Mouse (Mus musculus) CD4-positive helper T cell, adult 2 months (primary cell): Measurements from ENCODE around the gene Sin3b.
"Not testable (repeated sequence)": the region's sequence is repeated elsewhere in the genome, so short reads cannot be mapped to it uniquely, and the experiment has no call there.

ENCODE experiments used
- DNase-seq: peaks from one replicate; pipeline ENCODE4 v3.0.0-alpha.2; 2012; ENCODE audit warnings: low read depth, missing footprints, low spot score

Sin3b gene

DNA sequence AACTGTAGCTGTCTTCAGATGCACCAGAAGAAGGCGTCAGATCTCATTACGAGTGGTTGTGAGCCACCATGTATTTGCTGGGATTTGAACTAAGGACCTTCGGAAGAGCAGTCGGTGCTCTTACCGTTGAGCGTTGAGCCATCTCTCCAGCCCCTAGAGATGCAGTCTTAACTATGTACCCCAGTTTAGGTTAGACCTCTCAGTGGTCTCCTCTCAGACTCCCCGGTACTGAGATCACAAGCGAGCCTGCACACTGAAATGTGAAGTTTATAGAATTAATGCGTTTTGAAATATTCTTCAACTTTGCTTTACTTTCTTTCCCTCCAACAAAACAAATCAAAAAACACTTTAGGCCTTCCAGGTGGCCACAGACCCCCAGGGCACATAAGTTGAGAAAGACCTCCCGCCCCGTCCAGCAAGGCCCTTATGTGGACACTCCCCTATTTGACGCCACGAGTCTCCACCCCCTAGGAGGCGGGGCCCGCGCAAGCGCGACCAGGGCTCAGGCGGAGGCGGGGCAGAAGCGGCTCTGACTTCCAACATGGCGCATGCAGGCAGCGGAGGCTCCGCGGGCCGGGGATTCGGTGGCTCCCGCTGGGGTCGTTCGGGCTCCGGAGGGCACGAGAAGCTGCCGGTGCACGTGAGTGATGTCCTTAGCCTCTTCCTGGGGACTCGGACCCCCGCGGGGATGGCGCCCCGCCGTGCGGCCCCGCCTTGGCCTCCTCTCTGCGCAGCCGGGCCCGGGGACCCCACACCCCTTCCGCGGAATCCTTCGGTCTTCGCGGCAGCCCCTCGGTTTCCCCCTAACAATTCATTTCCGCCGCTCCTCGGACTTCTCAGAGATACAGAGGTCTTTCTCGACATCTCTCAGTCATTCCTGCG lies at the start of gene Sin3b:
Gene Sin3b (plus strand): TSS at position 517 of the 882 bp plus-strand sequence.
- DNase-seq = peak; percentile 92

GRCm38 (mm10) chr8:72674184-72674583 lies 48.9 kb upstream of the Sin3b start:
- DNase-seq = no peak

DNA sequence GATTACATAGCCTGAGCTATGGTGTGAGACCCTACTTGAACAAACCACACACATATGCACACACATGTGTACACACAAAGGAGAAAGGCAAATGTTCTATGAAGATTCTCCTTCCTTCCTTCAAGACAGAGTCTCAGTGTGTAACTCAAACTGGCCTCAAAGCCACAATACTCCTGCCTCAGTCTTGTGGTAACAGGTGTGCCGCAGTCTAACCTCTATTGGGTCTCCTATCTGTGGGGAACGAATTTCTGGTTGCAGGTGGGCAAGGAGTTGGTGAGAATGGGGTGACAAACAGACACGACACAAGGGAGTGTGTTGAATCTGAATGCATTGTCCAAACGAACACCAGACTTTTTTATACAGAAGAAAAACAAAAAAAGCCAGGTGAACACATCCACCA lies 46.6 kb upstream of the Sin3b start:
- no peak for DNase-seq

DNA sequence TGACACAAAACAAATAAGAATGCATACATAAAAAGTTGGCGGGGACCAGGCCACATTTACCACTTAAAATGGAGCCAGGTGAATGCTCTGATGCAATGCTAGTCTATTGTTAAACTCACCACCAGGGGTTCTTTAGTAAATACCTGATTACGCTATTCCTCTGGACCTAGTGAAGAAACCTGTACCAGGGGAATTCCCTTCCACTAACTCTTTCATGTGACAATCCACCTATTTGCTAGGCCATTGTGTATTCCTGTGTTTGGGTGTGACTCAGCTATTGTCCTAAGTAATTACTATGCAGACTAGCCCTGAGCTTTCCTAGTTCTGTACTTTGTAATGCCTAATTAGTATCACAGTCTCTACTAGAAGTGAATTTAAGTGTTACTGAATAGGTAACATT lies 46.2 kb upstream of the Sin3b start:
- not testable (repeated sequence) for DNase-seq

DNA sequence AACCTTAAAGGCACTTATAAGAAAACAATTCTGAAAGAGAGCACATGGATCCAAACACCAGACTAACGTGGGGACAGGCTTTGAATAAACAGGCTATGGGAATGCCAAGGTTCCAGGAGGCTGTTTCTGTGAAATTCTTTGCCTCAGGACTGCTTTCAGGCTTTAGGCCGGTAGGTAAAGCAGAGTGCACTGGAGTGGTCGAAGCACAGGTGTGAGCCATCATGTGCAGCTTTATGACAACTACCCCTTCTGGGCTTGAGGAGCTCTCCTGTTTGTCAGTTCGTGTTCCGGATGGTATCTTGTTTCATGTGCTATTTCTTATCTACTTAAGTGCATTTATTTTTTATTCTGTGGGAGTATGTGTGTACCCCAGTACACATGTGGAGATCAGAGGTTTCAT lies 45.8 kb upstream of the Sin3b start:
- no peak for DNase-seq

- DNase-seq = peak; percentile 44
Measured at GRCm38 (mm10) chr8:72680133-72680532, 43.0 kb upstream of the Sin3b start.

DNA sequence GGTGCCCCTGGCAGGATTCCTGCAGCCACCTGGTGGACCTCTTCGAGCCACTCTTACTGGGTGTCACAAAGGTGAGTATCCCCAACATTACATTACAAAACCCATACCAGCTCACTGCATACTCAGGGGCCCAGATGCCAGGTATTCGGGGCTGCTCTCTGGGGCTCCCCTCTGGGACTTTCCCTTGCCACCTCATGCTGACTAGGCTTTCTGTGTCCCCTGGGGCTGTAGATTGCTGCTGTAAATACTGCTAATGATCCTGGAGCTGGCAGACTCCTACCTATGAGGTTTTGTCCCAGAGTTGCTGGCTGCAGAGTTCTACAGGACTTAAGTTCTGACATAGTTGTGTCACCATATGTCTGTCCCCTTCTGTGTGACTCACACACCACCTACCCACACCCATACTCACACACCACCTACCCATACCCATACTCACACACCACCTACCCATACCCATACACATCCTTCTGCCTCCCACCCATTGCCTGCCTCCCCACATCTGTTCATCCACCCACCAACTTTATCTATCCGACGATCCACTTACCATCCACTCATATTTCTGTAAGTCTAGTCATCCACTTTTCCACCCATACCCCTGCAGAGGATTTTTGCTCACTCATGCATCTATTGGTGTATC lies 40.9 kb upstream of the Sin3b start:
- no peak for DNase-seq

DNA sequence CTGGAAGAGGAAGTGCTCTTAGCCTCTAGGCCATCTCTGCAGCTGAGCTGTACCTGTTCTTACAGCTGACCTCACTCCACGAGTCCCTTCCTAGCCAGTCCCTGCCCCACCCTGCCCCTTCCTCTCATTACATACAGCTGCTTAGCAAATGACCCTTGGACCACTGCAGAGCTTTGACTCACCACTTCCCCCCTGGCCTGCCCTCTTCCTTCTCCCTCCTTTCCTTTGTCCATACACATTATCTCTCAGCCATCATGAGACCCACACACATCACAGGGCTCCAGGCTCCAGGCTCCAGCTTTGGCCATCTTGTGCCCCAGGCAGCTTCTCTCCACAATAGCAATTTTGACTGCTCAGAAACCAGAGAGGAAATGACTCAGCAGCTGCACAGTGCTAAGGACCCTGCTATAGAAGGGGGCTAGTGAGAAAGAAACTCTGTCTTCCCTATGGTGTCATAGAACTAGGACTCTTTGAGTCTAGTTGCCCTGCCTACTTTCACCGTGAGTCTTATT lies 40.0 kb upstream of the Sin3b start:
- no peak for DNase-seq

GRCm38 (mm10) chr8:72683572-72684099 lies 39.4 kb upstream of the Sin3b start:
- DNase-seq = not testable (repeated sequence)

DNA sequence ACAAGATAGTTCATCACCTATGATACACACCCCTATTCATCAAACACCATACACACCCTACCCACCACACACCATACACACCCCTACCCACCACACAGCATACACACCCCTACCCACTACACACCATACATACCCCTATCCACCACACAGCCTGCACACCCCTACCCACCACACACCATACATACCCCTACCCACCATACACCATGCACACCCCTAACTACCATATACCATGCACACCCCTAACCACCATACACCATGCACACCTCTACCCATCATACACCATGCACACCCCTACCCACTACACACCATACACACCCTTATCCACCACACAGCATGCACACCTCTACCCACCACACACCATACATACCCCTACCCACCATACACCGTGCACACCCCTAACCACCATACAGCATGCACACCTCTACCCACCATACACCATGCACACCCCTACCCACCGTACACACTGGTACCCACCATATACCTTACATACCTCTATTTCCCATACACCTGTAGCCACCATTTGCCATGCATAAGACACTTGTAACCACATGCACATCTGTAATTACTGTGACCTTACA lies 24.6 kb upstream of the Sin3b start:
- no peak for DNase-seq

DNA sequence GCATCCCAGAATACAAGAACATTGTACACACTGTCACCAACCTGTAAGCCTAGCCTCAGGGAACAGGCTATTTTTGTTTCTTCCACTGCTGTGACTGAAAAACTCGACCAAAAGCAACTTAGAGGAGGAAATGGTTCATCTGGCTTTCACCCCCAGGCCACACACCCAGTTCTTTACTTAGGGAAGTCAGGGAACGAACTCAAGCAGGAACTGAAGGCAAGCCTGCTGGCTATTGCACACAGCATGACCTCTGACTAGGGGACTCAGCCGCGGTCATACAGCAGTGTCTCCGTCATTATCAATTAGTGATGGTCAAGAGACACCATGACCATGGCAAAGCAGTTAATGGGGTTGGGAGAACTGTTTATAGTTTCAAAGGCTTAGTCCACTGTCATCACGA lies 10.5 kb upstream of the Sin3b start:
- DNase-seq = no peak

- DNase-seq = no peak
Measured at GRCm38 (mm10) chr8:72716594-72716993, 6.5 kb upstream of the Sin3b start.

GRCm38 (mm10) chr8:72720541-72720940 lies 2.5 kb upstream of the Sin3b start:
- DNase-seq = no peak

- no peak for DNase-seq
Measured at GRCm38 (mm10) chr8:72723651-72724001, 541 bp downstream of the Sin3b start.

DNA sequence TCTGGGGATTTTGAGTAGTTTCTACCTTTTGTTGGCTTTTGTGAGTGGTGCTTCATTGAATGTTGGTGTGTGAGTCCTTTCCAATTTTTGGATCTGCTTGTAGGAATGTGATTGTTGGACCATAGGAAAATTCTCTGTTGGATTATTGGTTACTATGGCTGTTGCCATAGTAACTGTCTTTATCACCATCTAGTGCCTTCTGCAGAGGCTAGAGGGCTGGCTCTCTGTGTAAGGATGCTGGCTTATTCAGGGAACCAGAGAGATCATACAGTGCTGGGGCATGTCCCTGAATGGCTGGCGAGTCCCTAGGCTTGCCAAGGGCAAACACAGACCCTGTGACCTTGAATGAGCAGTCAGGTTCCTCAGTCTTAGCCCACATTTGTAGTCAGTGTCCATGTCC lies 5.6 kb downstream of the Sin3b start:
- no peak for DNase-seq

GRCm38 (mm10) chr8:72735001-72735400 lies 11.9 kb downstream of the Sin3b start:
- DNase-seq = peak; percentile 59

DNA sequence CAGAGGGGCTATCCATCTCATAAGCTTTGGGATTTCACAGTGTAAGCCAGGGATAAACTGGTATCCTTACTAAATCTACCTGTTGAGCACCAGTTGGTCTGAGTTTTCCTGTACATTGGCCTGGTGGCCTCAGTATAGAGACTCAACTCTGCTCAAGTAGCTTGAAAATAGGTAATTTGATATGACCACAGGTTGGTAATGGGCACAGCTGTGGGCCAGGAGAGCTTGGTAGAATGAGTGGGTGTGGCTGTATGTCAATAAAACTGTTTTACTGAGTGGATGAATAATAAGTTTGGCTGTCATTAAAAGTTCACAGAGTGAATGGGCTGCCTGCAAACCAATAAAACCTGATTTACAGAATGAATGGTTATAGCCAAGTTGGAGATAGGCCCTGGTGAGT lies 13.8 kb downstream of the Sin3b start:
- no peak for DNase-seq

- DNase-seq = peak; percentile 55
Measured at GRCm38 (mm10) chr8:72746061-72746460, 23.0 kb downstream of the Sin3b start.

DNA sequence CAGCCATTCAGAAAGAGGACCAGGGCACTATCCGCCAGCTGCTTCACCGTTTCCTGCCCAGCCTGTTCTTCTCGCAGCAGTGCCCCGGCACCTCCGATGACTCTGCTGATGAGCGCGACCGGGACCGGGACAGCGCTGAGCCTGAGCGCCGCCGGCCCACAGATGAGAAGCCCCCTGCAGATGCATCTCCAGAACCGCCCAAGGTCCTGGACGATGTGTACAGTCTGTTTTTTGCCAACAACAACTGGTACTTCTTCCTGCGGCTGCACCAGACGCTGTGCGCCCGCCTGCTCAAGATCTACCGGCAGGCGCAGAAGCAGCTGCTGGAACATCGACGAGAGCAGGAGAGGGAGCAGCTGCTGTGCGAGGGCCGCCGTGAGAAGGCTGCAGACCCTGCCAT lies 26.8 kb downstream of the Sin3b start:
- DNase-seq = no peak

DNA sequence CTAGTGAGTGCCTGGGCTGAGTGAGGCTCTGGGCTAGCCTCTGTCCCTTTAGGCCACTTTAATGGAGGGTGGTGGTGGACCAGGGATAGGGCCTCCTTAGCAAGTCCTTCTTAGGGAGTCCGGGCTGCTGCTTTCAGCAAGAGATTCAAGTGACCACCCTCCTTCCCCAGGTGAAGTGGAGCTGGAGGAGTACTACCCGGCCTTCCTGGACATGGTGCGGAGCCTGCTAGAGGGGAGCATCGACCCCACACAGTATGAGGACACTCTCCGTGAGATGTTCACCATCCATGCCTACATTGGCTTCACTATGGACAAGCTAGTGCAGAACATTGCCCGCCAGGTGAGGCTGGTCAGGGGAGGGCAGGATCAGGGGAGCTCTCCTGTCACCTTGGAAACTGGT lies 27.2 kb downstream of the Sin3b start:
- no peak for DNase-seq

DNA sequence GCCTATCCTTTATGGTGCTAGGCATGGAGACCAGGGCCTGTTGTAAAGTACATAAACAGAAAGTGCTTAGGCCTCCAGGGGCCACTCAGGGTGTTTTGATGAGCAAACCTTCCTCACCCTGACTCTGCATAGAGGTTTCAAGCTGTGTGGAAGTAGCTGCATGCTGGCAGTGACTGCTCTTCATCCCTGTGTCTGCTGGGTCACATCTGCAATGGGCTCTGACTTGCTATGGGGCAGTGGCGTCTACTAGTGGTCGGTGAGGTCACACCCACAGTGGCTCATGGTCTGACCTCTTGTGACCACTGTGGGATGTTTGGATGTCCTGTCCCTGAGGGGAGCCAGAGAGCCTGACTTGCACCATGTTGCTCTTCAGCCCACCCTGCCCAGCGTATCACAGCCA lies 28.0 kb downstream of the Sin3b start:
- no peak for DNase-seq

GRCm38 (mm10) chr8:72752289-72752688 lies 29.2 kb downstream of the Sin3b start:
- DNase-seq = no peak
